Comparison of ENCODE assay signal across 9 mouse cellular contexts in the genomic region with DNA sequence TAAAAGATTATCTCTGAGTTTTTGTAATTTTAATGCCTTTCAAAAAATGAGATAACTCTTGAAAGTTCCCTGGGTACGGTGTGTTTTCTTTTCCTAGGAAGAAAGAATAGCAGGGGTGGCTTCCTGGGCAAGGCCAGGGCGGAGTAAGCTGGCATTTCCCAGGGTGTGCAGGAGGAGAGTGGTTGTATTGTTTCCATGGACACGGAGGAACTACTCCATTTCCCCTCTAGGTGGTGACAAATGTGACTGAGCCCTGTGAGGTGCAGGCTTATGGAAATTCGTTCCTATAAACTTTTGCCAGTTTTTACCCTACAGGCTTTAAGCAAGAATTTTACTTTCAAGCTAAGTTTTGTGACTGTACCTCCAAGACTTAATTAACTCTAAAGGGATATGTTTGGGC. TPM values are rescaled to one million over a fixed set of nuclear protein-coding genes. Genes with fewer than 3 reads are reported as not detected.
DNase-seq lines count a peak whose midpoint lies in the region; ATAC-seq and TF ChIP-seq lines count a peak whose summit lies in the region.
"Had no signal": no experiment of that assay in that cellular context is flagged by ENCODE, and none has a peak within 500 bp of the region (broad histone marks: within the 10 kb centered on the region; RNA-seq: fewer than 3 reads in every experiment).

No protein-coding gene starts in this region.

- peak; percentile 71 for TF ChIP-seq CTCF in lung, postnatal 0 days (IDR thresholded peaks at IDR 0.05)

- no peak for DNase-seq in neural tube, embryonic 10.5 days (ENCODE audit: extremely low spot score, low spot score)
- peak; percentile 23 for DNase-seq in embryo, embryonic 11.5 days (ENCODE audit: low read depth, low spot score)
- DNase-seq in kidney, postnatal 10 days: peak; percentile 57
- DNase-seq in lung, postnatal 0 days (ENCODE audit: low spot score): peak; percentile 88
- no peak for DNase-seq in cerebellum, adult 18-20 months

- no peak overlapping the region for H3K4me2 ChIP-seq in neural tube, embryonic 12.5 days (replicated peaks)
- peak overlapping the region; percentile 53 for H3K4me2 ChIP-seq in heart, embryonic 16.5 days (ENCODE audit: low read depth, low read length)
- H3K4me2 ChIP-seq in lung, postnatal 0 days (replicated peaks; ENCODE audit: low read depth, low read length): peak overlapping the region; percentile 58; the same call in 1 of the 2 replicates
- H3K4me2 ChIP-seq in stomach, embryonic 16.5 days (ENCODE audit: low read depth, low read length): no peak overlapping the region

- TF ChIP-seq EP300 in lung, postnatal 0 days (IDR thresholded peaks at IDR 0.05): no peak

- 32% methylated on average over 4 of the region's 4 CpGs for WGBS in neural tube, embryonic 12.5 days
- WGBS in heart, embryonic 16.5 days: 15% methylated on average over 4 of the region's 4 CpGs
- WGBS in lung, postnatal 0 days: 22% methylated on average over 4 of the region's 4 CpGs
- WGBS in stomach, embryonic 16.5 days: 36% methylated on average over 4 of the region's 4 CpGs

- ATAC-seq in neural tube, embryonic 12.5 days (ENCODE audit: low FRiP score, low read depth): peak; percentile 75; the same call in 1 of the 2 replicates
- peak; percentile 71 for ATAC-seq in heart, embryonic 16.5 days (replicated peaks; ENCODE audit: extremely low read depth, insufficient read depth, low FRiP score)
- ATAC-seq in lung, postnatal 0 days: peak; percentile 90
- ATAC-seq in stomach, embryonic 16.5 days (ENCODE audit: insufficient read depth, low FRiP score): peak; percentile 86; the same call in 1 of the 2 replicates

- H3K9ac ChIP-seq in neural tube, embryonic 12.5 days: no peak overlapping the region
- H3K9ac ChIP-seq in heart, embryonic 16.5 days (ENCODE audit: low read length): no peak overlapping the region
- H3K9ac ChIP-seq in lung, postnatal 0 days (replicated peaks; ENCODE audit: low read depth): no peak overlapping the region
- no peak overlapping the region for H3K9ac ChIP-seq in stomach, embryonic 16.5 days (ENCODE audit: low read length)

- peaks cover 6% of the 10 kb centered on the region; the same call in 1 of the 2 replicates for H3K4me1 ChIP-seq in neural tube, embryonic 12.5 days
- H3K4me1 ChIP-seq in heart, embryonic 16.5 days (ENCODE audit: control insufficient read depth, insufficient read depth, low read length): peaks cover 4% of the 10 kb centered on the region
- H3K4me1 ChIP-seq in lung, postnatal 0 days (ENCODE audit: insufficient read depth, low read depth, low read length): no peaks in the 10 kb centered on the region
- peaks cover 4% of the 10 kb centered on the region; the same call in 1 of the 2 replicates for H3K4me1 ChIP-seq in stomach, embryonic 16.5 days (ENCODE audit: control insufficient read depth, insufficient read depth, low read length)

- no peaks in the 10 kb centered on the region for H3K36me3 ChIP-seq in neural tube, embryonic 12.5 days
- H3K36me3 ChIP-seq in heart, embryonic 16.5 days (ENCODE audit: control insufficient read depth, insufficient read depth): no peaks in the 10 kb centered on the region
- no peaks in the 10 kb centered on the region for H3K36me3 ChIP-seq in lung, postnatal 0 days (ENCODE audit: insufficient read depth, low read length)
- no peaks in the 10 kb centered on the region for H3K36me3 ChIP-seq in stomach, embryonic 16.5 days (ENCODE audit: control insufficient read depth, insufficient read depth, low read length)

- no peak overlapping the region for H3K27ac ChIP-seq in neural tube, embryonic 12.5 days
- H3K27ac ChIP-seq in heart, embryonic 16.5 days (ENCODE audit: low read length): no peak overlapping the region
- H3K27ac ChIP-seq in lung, postnatal 0 days (ENCODE audit: low read length): 0 out of 2 replicates have a peak overlapping the region, but pooled peaks have one; percentile 43
- no peak overlapping the region for H3K27ac ChIP-seq in stomach, embryonic 16.5 days (ENCODE audit: low read length)

- H3K4me3 ChIP-seq in neural tube, embryonic 12.5 days: no peak overlapping the region
- no peak overlapping the region for H3K4me3 ChIP-seq in heart, embryonic 16.5 days (ENCODE audit: low read length)
- peak overlapping the region; percentile 19; the same call in 1 of the 2 replicates for H3K4me3 ChIP-seq in lung, postnatal 0 days (ENCODE audit: low read depth, low read length)
- no peak overlapping the region for H3K4me3 ChIP-seq in stomach, embryonic 16.5 days (replicated peaks; ENCODE audit: low read length)

- no peaks in the 10 kb centered on the region for H3K27me3 ChIP-seq in neural tube, embryonic 12.5 days (replicated peaks)
- no peaks in the 10 kb centered on the region for H3K27me3 ChIP-seq in heart, embryonic 16.5 days (ENCODE audit: control insufficient read depth, insufficient read depth, low read length)
- no peaks in the 10 kb centered on the region for H3K27me3 ChIP-seq in lung, postnatal 0 days (replicated peaks; ENCODE audit: insufficient read depth, low read length)
- no peaks in the 10 kb centered on the region for H3K27me3 ChIP-seq in stomach, embryonic 16.5 days (ENCODE audit: control insufficient read depth, insufficient read depth, low read length)

- H3K9me3 ChIP-seq in neural tube, embryonic 12.5 days: no peaks in the 10 kb centered on the region
- no peaks in the 10 kb centered on the region for H3K9me3 ChIP-seq in heart, embryonic 16.5 days (replicated peaks; ENCODE audit: control insufficient read depth, low read length)
- no peaks in the 10 kb centered on the region for H3K9me3 ChIP-seq in lung, postnatal 0 days (ENCODE audit: low read length)
- no peaks in the 10 kb centered on the region for H3K9me3 ChIP-seq in stomach, embryonic 16.5 days (replicated peaks; ENCODE audit: control insufficient read depth, low read length)

RNA-seq across cellular contexts. Expression of gene 4930455H04Rik, which starts 1.8 kb away (rescaled TPM):
- not detected in 2 replicates for polyA plus RNA-seq in neural tube, embryonic 12.5 days (2016; fragmentation: Nextera tagmentation; extraction: Ambion mirVana)
- polyA plus RNA-seq in heart, embryonic 16.5 days (2015; fragmentation: Nextera tagmentation; extraction: Ambion mirVana): 0.14 TPM in 1 of 2 replicates, not detected in the other
- polyA plus RNA-seq in lung, postnatal 0 days (2015; fragmentation: Nextera tagmentation; extraction: Ambion mirVana): not detected in 2 replicates
- not detected in 2 replicates for polyA plus RNA-seq in stomach, embryonic 16.5 days (2015; fragmentation: Nextera tagmentation; extraction: Ambion mirVana)
- polyA plus RNA-seq: spleen, adult 2 months had no signal

RNA-seq across cellular contexts. Expression of gene Palmd, which starts 2.6 kb away (rescaled TPM):
- polyA plus RNA-seq in neural tube, embryonic 12.5 days (2016; fragmentation: Nextera tagmentation; extraction: Ambion mirVana): 7.1 and 9.0 TPM in 2 replicates
- polyA plus RNA-seq in heart, embryonic 16.5 days (2015; fragmentation: Nextera tagmentation; extraction: Ambion mirVana): 16.3 and 19.8 TPM in 2 replicates
- polyA plus RNA-seq in lung, postnatal 0 days (2015; fragmentation: Nextera tagmentation; extraction: Ambion mirVana): 16.1 and 23.0 TPM in 2 replicates
- 7.7 and 9.5 TPM in 2 replicates for polyA plus RNA-seq in stomach, embryonic 16.5 days (2015; fragmentation: Nextera tagmentation; extraction: Ambion mirVana)

Comparison
In these comparisons a context has a peak if more than half of its experiments do, and no peak if none do; other contexts are left out.
1. H3K4me2 ChIP-seq: peak in heart, embryonic 16.5 days (single experiment) and lung, postnatal 0 days (single experiment); none in neural tube, embryonic 12.5 days (single experiment) and stomach, embryonic 16.5 days (single experiment).
2. DNase-seq: peak in embryo, embryonic 11.5 days (single experiment), kidney, postnatal 10 days (single experiment) and lung, postnatal 0 days (single experiment); none in neural tube, embryonic 10.5 days (single experiment) and cerebellum, adult 18-20 months (0 of 2).
3. Peak in every context shown above with its lines, with median percentiles within 50 percentile points of each other: ATAC-seq.